Mouse (Mus musculus) frontal cortex, postnatal 25 days (tissue): ENCODE measurements around the gene Dicer1.
"Not testable (repeated sequence)": the region's sequence is repeated elsewhere in the genome, so short reads cannot be mapped to it uniquely, and the experiment has no call there.

Source experiments
- DNase-seq, 2 experiments: peaks; one replicate each; pipeline ENCODE4 v3.0.0; 2022; ENCODE audit warnings: low spot score in 2 of 2

The Dicer1 gene

DNA sequence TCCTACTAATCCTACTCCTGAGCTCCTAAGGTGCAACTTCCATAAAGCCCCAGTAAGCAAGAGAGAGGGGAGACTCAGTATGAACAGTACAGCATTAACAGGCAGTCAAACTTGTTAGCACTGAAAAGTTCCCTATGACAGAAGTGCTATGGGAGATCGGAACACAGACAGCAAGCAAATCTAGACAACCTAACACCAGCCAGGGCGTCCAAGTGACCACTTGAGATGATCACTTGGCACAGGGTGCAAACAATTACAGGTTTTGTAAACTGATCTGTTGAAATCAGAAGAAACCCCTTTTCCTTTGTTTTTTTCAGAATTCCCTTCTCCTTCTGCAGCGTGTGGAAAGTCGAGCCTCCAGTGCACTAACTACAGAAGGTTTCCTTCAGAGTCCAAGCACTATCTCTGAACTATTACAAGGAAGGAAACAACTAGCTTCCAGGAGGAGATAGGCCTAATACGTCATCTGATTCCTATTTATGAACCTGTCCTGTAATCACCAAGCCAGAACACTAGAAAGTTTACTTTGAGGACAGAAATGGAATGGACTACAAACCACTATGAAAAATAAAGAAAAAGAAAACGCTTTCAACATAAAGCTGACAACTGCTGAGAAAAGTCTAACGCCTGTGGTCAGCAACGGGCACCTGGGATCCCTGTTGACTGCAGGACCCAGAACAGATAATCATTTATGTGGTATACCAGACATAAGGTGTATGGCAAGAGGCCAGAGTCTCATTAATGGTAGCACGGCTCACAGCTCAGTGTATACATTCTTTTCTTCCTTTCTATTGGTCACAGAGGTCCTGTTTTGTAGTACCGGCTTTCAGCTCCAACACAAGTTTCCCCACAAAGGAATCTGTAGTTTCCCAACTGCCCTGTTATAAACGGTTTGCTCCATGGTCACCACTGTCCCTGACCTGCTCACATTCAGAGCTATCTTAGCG, 10.6 kb downstream of the Dicer1 start:
- DNase-seq = no peak

DNA sequence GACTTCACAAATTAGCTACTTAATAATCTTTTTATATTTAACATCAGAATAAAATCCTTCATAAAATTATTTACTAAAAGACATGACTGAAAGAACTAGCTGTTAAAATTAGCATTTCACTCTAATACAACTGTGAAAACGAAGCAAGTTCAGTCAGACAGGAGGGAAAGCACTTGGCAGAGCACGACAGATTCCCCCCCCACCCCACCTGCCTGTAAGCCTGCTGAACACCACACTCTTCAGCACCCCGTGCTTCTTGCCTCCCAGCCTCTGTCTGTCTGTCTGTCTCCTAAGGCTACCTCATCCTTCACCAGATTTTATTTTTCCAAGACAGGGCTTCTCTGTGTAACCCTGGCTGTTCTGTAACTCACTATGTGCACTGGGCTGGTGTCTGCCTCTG, 12.8 kb downstream of the Dicer1 start:
- DNase-seq = no peak

DNA sequence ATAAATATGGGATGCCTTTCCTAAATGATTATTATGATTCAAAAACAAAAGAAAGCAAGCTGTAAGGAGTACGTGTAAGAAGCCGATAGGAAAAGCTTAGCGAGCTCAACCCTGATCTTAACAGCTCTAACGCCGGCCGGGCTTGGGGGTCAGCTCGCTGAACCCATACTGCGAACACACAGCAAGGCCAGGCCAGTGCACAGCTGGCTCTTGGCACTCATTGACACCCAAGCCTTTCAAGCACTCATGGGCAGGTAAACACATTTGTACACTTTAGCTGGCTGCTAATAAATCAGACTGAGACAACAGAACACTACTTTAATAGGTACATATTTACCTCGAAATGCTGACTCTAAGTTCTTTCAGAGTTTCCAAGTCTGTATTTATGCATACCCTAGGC, 13.3 kb downstream of the Dicer1 start:
- DNase-seq = no peak

DNA sequence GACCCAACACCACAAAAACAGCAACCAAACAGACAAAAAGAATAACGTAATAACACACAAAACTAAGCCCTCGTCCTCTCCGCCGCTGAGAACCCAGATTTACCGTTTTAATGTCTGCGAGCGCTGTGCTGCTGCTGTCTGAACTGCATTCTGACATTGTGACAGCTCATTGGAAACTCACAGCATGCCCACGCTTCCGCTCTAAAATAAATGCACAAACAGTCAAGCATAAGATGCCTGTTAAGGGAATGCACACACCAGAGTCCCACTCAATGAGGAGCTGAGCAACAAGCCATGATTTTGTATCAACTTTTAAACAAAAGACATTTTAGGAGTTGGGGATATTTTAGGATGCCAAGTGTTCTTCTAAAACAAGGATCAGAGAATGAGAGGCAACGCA, 14.1 kb downstream of the Dicer1 start:
- DNase-seq = peak in 1 of 2 experiments; percentile 21

DNA sequence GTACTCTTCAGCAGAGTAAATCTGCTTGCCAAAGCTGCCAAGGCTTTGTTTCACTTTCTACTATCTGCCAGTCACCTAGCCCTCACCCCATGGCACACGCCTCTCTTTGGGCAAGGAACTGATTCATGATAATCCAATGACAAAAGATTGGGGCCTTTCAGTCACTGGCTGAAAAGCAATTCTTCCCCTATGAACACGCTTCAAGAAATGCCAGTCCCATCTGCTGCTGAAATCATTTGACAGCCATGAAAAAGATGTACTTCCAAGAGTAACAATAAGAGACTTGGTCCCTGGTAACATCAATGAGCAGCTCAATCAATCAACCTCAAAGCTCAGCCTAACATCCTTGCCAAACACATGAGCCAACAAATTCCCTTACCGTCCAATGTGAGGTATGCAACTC, 15.8 kb downstream of the Dicer1 start:
- DNase-seq = no peak

DNA sequence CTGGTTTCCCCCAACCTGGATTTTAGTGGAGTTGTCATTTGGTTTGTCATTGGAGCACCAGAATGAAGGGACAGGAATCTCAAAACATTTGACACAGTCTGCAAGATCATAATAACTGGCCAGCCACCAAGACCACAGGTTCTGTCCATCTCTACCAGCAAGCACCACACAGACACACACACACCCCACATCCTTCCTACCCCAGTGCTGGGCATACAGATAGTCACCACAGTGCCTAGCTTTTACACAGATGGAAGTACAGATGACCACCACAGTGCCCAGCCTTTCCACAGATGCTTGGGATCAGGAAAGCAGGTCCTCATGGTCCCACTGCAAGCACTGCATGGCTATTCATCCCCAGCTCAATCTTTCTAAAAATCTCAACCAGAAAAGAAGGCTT, 18.6 kb downstream of the Dicer1 start:
- DNase-seq = no peak

DNA sequence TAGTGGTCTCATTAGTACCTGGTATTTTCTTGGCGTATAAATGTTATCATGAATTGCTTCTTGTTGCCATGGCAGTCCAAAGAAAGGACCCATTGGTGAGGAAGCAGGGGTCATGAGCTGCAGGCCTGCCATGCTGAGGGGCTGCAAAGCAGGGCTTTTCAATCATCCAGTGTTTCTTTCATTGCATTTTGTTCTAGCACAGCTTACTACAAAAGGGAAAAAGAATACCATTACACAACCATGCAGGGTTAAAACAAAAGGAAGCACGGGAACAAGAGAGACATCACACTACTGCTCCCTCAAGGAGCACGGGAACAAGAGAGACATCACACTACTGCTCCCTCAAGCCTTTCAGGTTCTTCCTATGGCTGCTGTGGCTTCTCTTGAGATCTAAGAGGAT, 20.0 kb downstream of the Dicer1 start:
- no peak for DNase-seq

DNA sequence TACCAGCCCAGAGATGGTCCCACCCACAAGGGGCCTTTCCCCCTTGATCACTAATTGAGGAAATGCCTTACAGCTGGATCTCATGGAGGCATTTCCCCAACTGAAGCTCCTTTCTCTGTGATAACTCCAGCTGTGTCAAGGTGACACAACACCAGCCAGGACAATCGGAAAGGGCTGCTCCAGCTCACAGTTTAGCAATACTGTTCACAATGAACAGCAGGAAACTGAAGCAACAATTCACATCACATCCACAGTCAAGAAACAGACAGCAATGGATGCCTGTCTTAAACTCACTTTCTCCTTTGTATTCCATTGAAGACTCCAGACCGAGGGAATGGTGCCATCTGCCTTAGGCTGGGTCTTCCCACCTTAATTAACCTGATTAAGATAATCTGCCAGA, 25.3 kb downstream of the Dicer1 start:
- DNase-seq = not testable (repeated sequence)

DNA sequence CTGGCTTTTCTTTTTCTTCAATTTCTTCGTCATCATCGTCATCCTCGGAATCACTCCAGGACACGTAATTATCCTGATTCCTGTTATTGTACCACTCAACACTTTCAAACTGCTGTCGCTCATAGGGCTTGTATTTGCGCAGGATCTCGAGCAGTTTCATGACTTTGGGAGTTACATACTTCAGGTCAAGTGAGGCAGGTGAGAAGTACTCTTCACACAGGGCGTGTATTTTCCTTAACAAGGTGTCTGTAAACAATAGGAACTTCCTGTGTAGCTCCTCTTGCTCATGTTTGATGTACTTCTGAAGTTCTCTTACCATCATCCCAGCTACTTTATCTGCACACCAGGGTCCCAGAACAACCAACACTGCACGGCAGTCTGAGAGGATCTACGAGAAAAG, 29.7 kb downstream of the Dicer1 start:
- DNase-seq = no peak

DNA sequence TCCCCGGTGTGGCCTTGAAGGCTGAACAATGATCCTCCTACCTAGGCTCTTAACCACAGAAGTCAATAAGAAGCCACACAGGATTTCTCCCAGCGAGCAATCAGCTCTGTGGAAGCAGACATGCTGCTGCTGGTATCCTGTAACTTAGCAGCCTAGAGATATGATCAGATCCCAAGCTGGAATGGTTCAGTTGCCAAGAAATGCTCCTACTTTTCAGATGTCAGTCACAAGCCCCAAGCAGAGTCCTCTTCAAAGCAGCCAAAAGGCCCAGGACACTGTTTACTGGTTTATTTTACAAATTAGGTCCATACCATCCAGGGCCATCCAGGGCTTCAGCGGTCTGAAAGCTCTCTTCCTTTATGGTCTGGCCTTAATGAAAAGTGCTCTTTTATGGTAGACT, 30.7 kb downstream of the Dicer1 start:
- DNase-seq = no peak

DNA sequence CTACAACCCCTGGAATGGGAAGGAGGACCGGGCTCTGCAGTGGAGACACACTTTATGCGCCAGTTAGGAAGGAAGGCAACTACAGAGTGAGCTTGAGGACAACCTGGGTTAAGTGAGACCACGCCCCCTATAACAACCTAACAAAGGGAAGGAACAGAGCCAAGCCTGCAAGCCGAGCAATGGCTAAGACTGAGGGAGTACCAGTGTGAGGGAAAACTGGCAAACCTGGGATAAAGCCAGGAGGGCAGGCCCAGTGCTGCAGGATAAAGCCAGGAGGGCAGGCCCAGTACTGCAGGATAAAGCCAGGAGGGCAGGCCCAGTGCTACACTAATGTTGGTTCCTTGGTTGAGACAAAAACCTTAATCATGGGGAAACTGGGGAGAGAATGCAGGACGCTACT, 32.8 kb downstream of the Dicer1 start:
- DNase-seq = no peak

DNA sequence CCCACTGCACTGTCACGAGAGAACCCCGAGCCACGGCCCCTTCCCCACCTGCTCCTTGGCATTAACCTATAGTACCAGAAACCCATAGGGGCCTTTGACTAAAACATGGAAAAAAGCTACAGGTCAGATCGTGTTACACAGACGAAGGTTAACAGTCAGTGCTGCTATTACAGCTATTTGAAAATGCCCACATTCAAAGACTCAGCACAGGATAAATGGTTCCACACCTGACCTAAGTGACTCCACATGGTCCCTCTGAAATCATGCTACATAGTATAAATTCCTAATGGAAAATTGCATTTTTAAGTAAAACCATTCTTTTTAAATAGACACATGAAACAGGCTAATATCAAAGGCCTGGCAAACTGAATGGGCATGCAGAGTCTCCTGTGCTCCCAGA, 35.3 kb downstream of the Dicer1 start:
- DNase-seq = no peak

DNA sequence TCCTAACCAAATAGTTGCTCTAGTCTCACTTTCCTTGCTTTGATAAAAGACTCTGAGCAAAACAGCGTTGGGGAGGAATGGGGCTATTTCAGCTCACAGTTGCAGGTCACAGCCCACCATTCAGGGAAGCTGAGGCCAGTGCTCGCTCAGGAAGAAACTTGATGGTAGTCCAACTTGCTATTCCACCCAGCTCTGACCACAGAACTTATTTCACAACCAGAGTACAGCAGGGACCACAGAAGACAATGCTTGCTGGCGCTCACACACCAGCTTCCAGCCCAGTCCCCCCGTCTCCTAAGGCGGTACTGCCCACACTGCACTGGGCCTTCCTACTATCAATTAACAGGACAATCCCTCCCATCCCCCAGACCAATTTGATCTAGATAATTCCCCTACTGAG, 36.3 kb downstream of the Dicer1 start:
- no peak for DNase-seq

DNA sequence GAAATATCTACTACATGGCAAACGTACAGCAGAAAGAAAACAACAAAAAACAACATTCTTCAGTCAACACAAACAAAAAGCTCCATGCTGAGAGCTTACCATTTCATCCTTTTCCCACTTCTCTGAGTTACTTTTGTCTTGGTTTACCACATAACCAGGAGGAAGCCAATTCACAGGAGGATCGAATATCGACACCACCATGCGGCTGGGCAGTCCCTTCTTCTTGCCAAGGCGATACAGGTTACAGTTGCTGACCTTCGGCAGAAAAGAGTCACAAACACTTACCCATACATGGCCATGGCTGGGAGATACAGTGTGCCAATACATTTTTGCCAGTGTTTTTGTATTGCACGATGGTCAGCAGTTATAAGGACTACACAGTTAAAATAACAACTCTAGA, 51.5 kb downstream of the Dicer1 start:
- no peak for DNase-seq

DNA sequence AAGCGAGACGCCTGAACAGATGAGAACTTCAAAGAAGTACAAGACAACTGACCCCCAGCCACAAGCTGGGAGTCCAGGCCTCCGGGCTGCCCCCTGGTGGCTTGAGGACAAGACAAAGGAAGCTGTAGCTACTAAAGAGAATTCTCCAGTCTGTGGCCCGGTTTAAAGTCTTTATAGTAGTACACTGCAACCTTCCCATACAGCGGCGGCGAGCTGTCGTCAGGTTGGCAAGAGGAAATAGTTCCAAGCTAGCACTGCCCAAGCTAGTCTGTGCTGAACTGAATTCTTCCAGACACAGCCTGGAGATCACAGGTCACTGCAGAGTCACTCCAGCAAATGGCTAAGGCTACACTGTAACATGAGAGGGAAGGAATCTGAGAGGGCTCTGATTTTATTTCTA, 52.0 kb downstream of the Dicer1 start:
- peak; percentile 27 to 38 for DNase-seq

DNA sequence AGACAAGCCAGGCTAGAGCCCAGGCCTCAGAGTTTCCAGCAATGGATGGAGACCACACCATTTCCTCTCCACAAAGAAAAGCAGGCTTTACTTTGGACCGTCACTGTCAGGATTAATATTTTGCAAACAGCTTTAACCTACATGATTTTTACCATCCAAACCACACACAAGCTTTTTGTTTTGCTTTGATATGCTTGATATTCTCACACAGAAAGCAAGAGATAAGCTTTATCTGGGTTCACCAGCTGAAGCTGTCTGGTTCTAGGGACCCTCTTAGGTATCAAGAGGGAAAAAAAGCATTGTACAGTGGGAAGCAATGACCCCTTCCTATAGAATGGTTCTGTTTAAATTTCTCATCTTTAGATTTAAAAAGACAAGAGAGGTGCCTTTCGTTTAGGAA, 56.2 kb downstream of the Dicer1 start:
- DNase-seq = no peak

DNA sequence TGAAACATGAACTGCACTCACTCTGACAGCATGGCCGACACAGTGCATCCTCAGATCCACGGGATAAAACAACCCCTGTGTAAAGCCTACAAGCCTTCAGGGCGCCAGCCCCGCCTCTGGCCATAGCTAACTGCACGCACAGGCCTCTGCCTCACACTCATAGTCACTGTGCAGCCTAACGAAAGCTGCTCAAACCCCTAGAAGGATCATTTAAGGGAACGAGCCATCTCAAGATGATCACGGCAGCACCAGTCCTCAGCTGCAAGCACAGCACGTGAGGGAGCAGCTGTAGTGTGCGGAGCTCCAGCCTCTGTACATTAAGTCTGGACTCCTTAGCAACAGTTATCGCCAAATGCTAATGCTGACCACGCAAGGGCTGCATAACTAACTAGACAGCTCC, 58.9 kb downstream of the Dicer1 start:
- DNase-seq = no peak

DNA sequence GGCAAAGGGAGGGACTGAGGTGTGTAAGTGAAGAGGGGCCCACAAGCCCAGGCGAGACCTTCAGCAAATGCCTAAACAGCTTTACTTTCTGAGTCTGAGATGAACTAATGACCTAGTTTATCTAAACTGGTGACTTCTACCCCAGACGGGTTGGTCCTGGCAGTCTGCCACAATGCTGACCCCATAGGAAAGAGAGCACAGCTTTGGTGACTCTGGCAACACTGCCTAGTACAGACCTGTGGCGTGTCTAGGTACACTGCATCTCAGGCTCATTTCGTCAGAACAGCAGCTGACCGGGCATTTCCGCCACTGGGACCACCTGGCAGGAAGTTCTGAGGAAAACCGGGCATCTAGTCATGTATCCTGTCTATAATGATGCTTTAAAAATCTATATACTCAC, 61.3 kb downstream of the Dicer1 start:
- DNase-seq = no peak

DNA sequence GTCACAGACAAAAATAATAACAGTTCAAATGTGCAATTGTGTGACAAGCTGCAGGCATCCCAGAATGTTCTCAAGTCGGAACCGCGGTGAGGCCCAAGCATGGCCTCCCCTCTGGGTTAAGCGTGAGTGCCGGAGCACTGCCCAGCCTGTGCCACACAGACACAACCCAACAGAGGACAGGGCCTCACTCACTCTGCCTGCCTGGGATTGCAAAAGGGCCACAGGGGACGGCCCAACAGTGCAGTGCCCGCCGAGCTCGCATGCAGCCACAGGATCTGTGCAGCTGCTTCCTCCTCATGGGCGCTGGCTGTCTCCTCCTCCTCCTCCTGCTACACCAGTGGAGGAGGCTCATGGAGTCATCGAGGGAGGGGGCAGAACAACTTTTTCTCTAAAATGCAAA, 62.9 kb downstream of the Dicer1 start:
- no peak for DNase-seq

DNA sequence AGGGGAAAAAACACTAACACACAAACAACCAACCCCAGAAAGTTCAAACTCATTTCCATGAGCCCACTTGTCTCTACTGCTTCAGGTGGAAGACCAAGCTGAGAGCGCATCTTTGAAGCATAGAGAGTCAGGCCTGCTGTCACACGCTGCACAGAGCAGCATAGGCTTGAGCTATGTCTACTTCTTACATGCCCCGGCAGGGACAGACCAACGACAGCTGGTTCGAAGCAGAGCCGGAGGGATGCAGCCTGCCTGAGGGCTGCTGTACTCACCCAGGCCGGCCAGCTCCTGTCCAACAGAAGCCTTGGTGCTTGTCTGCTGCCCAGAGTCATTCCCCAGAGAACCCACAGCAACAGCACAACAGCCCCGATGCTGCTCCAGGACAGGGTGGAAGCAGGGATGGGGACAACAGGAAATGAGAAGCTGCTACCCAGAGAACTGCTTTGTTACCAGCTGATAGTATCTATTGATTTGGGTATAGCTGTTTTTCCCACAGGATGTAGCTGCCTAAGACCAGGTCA, 67.3 kb downstream of the Dicer1 start:
- no peak for DNase-seq

DNA sequence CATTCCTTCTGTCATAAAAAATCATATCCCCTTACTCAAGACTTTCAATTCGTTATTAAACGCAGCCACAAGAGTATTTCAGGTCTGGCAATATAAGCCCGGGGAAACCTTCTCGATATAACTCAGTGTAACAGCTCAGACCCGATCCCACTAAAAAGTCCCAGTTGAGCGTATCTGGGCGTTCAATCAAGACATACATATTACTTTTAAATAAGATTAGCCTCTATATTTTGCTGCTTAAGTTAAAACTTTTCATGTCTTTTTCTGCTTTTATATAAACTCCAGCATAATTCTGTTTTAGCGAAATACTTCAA, 72.0 kb downstream of the Dicer1 start:
- no peak for DNase-seq

DNA sequence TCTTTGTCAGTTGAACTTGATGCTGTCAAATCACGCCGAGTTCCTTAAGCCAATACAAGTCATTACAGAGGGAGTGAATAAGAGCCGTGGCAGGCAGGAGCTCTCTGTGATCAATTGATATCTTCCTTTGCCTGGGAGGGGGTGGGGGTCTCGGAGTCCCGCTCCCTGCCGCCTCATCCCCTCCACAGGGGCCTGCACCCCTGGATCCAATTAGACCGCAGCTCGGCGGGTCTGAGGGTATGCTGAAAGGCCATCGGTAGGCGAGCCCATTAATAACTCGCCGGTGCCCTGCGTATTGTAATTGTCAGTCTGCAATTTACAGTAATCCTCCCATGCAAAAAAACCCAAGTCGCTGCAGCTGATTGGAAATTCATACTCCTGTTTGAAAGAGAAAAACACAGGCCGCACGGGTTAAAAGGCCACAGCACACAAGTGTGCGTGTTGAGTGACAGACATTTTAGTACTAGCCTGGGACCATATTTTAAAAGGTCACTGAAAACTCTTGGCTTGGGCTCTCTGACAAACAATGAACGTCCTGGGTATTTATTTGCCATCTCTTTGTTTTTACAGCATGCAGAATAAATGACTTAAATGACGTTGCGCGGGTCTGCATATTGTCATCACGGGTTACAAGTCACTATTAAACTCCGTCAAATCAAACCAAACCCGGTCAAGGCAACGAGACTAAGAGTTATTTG, 72.5 kb downstream of the Dicer1 start:
- no peak for DNase-seq

DNA sequence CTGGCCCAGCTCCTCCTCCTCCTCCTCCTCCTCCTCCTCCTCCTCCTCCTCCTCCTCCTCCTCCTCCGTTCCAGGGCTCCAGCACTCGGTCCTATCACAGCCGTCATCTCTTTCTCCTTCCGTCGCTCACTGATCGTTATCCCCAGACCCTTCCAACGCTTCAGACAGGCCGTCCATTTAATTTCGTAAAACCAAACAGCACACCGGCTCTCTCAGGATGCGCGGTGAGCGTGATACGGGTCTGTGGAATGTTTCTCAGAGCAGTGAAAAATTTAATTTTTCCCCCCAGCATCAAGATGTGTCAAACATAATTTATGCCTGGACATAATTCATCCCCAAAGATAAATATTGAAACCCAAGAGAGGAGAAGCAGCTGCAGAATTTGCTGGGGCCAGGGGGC, 73.3 kb downstream of the Dicer1 start:
- no peak for DNase-seq
